Mouse (Mus musculus): ENCODE measurements around the gene Abcb6.

DNA sequence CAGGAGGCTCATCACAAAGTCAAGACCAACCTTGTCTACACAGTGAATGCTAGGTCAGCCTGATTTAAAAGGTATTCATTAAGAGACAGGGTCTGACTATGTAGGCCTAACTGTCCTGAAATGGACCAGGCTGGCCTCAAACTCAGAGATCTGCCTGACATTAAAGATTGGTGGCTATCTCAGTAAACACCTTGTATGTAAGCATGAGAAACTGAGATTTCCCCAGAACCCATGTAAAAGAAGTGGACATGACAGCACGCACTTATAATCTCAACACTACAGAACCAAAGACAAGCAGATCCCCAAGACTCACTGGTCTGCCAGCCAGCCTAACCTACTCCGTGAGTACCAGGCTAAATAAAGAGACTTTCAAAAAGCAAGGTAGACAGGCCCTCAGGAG is 41.7 kb downstream of the Abcb6 start:
- TF ChIP-seq POLR2A (IDR thresholded peaks at IDR 0.05; ENCODE audit: insufficient read depth, low read length) (no peak), CTCF (IDR thresholded peaks at IDR 0.05; ENCODE audit: low read depth, low read length) (no peak)
